Mouse (Mus musculus): ENCODE results near the gene Olfr212. TPM values are rescaled to one million over a fixed set of nuclear protein-coding genes. Genes with fewer than 3 reads are reported as not detected.
"Not testable (repeated sequence)": the region's sequence is repeated elsewhere in the genome, so short reads cannot be mapped to it uniquely, and the experiment has no call there.

The Olfr212 gene
- polyA plus RNA-seq, 1 experiment from 2014 or later = not detected

GRCm38 (mm10) chr6:116550841-116551240, 44.5 kb downstream of the Olfr212 start, which contains the start of gene Gm5580:
TSS of gene Gm5580 (plus strand) at chr6:116551141.
- H3K4me1 ChIP-seq; H3K9me3 ChIP-seq; H3K27ac ChIP-seq (replicated peaks); DNase-seq (ENCODE audit: low spot score); H3K4me3 ChIP-seq; H3K27me3 ChIP-seq (replicated peaks; ENCODE audit: low read depth, poor library complexity, severe bottlenecking); H3K36me3 ChIP-seq (replicated peaks): not testable (repeated sequence)
- whole genome bisulfite sequencing = 92% methylated on average over 11 of the region's 11 CpGs

- H3K27ac ChIP-seq (replicated peaks) = no peak within 1 kb of the TSS
- no peaks in the 10 kb centered on the region for H3K9me3 ChIP-seq
- WGBS = 85% methylated on average over 1 of the region's 1 CpGs
- no peak within 1 kb of the TSS for H3K4me3 ChIP-seq
- H3K27me3 ChIP-seq (replicated peaks; ENCODE audit: low read depth, poor library complexity, severe bottlenecking) = no peaks in the 10 kb centered on the region
- no peak for DNase-seq (ENCODE audit: low spot score)
- H3K4me1 ChIP-seq = no peaks in the 10 kb centered on the region
- H3K36me3 ChIP-seq (replicated peaks) = no peaks in the 10 kb centered on the region
Measured at GRCm38 (mm10) chr6:116553935-116554334, 47.6 kb downstream of the Olfr212 start, which contains the start of gene Olfr214. TSS of gene Olfr214 (plus strand) at chr6:116554235.

- no peak for DNase-seq (ENCODE audit: low spot score)
- no peak overlapping the region for H3K27ac ChIP-seq (replicated peaks)
- no peak overlapping the region for H3K4me3 ChIP-seq
- WGBS = 76% methylated on average over 3 of the region's 3 CpGs
- no peaks in the 10 kb centered on the region for H3K4me1 ChIP-seq
- H3K27me3 ChIP-seq (replicated peaks; ENCODE audit: low read depth, poor library complexity, severe bottlenecking) = no peaks in the 10 kb centered on the region
- no peaks in the 10 kb centered on the region for H3K36me3 ChIP-seq (replicated peaks)
- no peaks in the 10 kb centered on the region for H3K9me3 ChIP-seq
Measured at GRCm38 (mm10) chr6:116554952-116555351, 48.6 kb downstream of the Olfr212 start.

Other genes starting within 250 kb of the Olfr212 start
- 5.8 and 7.6 TPM in 2 replicates for gene Zfand4, start 242.3 kb upstream of the Olfr212 start, polyA plus RNA-seq (2016; fragmentation: Nextera tagmentation; extraction: Ambion mirVana)
- gene March8, start 168.5 kb upstream of the Olfr212 start, polyA plus RNA-seq (2016; fragmentation: Nextera tagmentation; extraction: Ambion mirVana) = 24.7 and 26.5 TPM in 2 replicates
- 0.68 and 0.93 TPM in 2 replicates for gene Alox5, start 45.3 kb upstream of the Olfr212 start, polyA plus RNA-seq (2016; fragmentation: Nextera tagmentation; extraction: Ambion mirVana)
- not detected in 2 replicates for gene Olfr211, start 17.4 kb upstream of the Olfr212 start, polyA plus RNA-seq (2016; fragmentation: Nextera tagmentation; extraction: Ambion mirVana)
- not detected in 2 replicates for gene Olfr213, start 31.9 kb downstream of the Olfr212 start, polyA plus RNA-seq (2016; fragmentation: Nextera tagmentation; extraction: Ambion mirVana)
- gene Gm5580, start 44.6 kb downstream of the Olfr212 start, polyA plus RNA-seq (2016; fragmentation: Nextera tagmentation; extraction: Ambion mirVana) = 0.64 and 0.85 TPM in 2 replicates
- not detected in 2 replicates for gene Olfr214, start 47.7 kb downstream of the Olfr212 start, polyA plus RNA-seq (2016; fragmentation: Nextera tagmentation; extraction: Ambion mirVana)
- not detected in 2 replicates for gene Olfr215, start 77.7 kb downstream of the Olfr212 start, polyA plus RNA-seq (2016; fragmentation: Nextera tagmentation; extraction: Ambion mirVana)
- gene Zfp422, start 122.5 kb downstream of the Olfr212 start, polyA plus RNA-seq (2016; fragmentation: Nextera tagmentation; extraction: Ambion mirVana) = 267 TPM in 2 replicates
- gene Depp1, start 144.1 kb downstream of the Olfr212 start, polyA plus RNA-seq (2016; fragmentation: Nextera tagmentation; extraction: Ambion mirVana) = 16.5 and 20.6 TPM in 2 replicates
- 12.8 and 19.0 TPM in 2 replicates for gene Rassf4, start 167.4 kb downstream of the Olfr212 start, polyA plus RNA-seq (2016; fragmentation: Nextera tagmentation; extraction: Ambion mirVana)
- 0.04 and 0.06 TPM in 2 replicates for gene Tmem72, start 210.4 kb downstream of the Olfr212 start, polyA plus RNA-seq (2016; fragmentation: Nextera tagmentation; extraction: Ambion mirVana)

Measured in embryonic facial prominence, embryonic 10.5 days (tissue).